Mouse (Mus musculus) intestine, postnatal 0 days (tissue): ENCODE measurements around the gene Slc22a20. TPM values are rescaled to one million over a fixed set of nuclear protein-coding genes. Genes with fewer than 3 reads are reported as not detected.
A peak's percentile ranks its signal among the peaks of the same experiment; 100 is the strongest.

Experiments
- ATAC-seq: fragments of 200-750 bp; cut with Nextera tagmentation; 2 replicates; pipeline ENCODE4 v1.8.0; 2017; ENCODE audit warnings: mild to moderate bottlenecking, moderate TSS enrichment, moderate library complexity
- H3K27ac ChIP-seq: fragments of 300-500 bp; sonication (generic); 2 replicates; pipeline ENCODE4 v1.5.1; 2014; ENCODE audit warnings: mild to moderate bottlenecking, low read depth, low read length, moderate library complexity
- H3K27me3 ChIP-seq: fragments of 300-500 bp; sonication (generic); replicated peaks from 2 replicates; pipeline ENCODE4 v1.6.1; 2014; ENCODE audit warnings: low read length, mixed read lengths; ENCODE audit not compliant: control insufficient read depth, insufficient read depth
- H3K36me3 ChIP-seq: fragments of 300-500 bp; sonication (generic); 2 replicates; pipeline ENCODE4 v1.6.1; 2014; ENCODE audit warnings: mild to moderate bottlenecking, moderate library complexity; ENCODE audit not compliant: control insufficient read depth, insufficient read depth
- H3K4me1 ChIP-seq: fragments of 300-500 bp; sonication (generic); replicated peaks from 2 replicates; pipeline ENCODE4 v1.6.1; 2014; ENCODE audit warnings: antibody characterized with exemption, low read length, mixed read lengths; ENCODE audit not compliant: control insufficient read depth, insufficient read depth
- H3K4me2 ChIP-seq: fragments of 300-500 bp; sonication (generic); replicated peaks from 2 replicates; pipeline ENCODE4 v1.6.1; 2014; ENCODE audit warnings: low read depth, mild to moderate bottlenecking, moderate library complexity
- H3K4me3 ChIP-seq: fragments of 300-500 bp; sonication (generic); 2 replicates; pipeline ENCODE4 v1.5.1; 2014; ENCODE audit warnings: low read depth, low read length
- H3K9ac ChIP-seq: fragments of 300-500 bp; sonication (generic); 2 replicates; pipeline ENCODE4 v1.6.1; 2014; ENCODE audit warnings: mild to moderate bottlenecking, low read depth, low read length
- H3K9me3 ChIP-seq: fragments of 300-500 bp; sonication (generic); 2 replicates; pipeline ENCODE4 v1.6.1; 2016; ENCODE audit warnings: mixed run types; ENCODE audit not compliant: control insufficient read depth
- CTCF ChIP-seq: sonication (generic); IDR thresholded peaks from 2 replicates; pipeline ENCODE4 v1.5.1; 2016; ENCODE audit warnings: low read depth, mild to moderate bottlenecking, control low read depth, antibody characterized with exemption, moderate library complexity
- WGBS: fragments of 180-500 bp; shearing (Covaris S2); extraction: QIAGEN DNeasy Blood & Tissue Kit; methylation state at CpG from one replicate; pipeline ENCODE4 v1.1.7; 2014; 5-methylcytosine and 5-hydroxymethylcytosine counted together
- polyA plus RNA-seq: library from polyadenylated mRNA; unstranded; fragments of >200 nt; fragmentation: Nextera tagmentation; extraction: Ambion mirVana; gene quantifications from 2 replicates; pipeline ENCODE4 v1.2.1, GENCODE M21; 2015

Gene Slc22a20
- polyA plus RNA-seq, 1 experiment from 2014 or later = not detected

DNA sequence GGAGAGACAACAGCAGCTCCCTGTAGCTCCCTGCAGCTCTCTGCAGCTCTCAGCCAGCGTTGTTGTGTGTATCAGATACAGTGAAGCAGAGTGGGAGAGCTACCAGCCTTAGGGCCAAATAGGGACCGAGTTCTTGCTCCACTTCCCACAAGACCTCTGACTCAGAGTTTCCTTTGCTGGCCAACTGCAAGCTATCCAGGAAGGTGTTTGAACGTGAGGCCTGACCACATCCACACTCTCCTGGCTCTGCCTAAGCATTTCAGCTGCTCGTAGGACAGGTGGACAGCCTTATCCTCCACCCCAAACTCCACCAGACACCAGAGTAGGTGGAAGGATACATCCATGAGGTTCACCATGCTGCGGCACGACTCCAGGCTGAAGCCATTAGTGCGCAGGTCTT is 6.1 kb upstream of the Slc22a20 start:
- ATAC-seq = no peak

DNA sequence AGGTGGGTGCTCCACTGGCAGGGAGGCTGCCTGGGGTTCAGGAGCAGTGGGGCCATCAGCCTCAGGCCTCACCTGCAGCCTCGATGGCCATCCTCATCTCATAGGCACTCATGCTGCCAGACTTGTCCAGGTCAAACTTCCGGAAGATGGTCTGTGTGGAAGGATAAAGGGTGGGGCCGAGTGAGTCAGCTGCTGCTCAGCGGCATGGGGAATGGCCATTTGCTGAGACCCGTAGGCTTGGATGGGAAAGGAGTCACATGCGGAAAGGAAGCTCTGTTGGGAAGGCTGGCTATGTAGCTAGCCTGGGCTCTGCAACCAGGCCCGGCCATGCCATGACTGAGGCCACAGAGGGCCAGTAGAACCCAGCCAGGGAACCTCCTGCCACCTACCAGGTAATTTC is 5.5 kb upstream of the Slc22a20 start:
- Histone ChIP-seq H3K36me3 (peaks cover 43% of the 10 kb centered on the region; the same call in 1 of the 2 replicates), H3K9ac (no peak overlapping the region), H3K9me3 (no peaks in the 10 kb centered on the region), H3K4me1 (no peaks in the 10 kb centered on the region), H3K4me3 (no peak overlapping the region), H3K4me2 (no peak overlapping the region), H3K27me3 (no peaks in the 10 kb centered on the region), H3K27ac (no peak overlapping the region)
- ATAC-seq = no peak
- 71% methylated on average over 7 of the region's 7 CpGs for WGBS
- TF ChIP-seq CTCF = no peak

More for the DNA sequence above, 6.1 kb upstream of the Slc22a20 start:
- no peak for TF ChIP-seq CTCF
- no peak overlapping the region for H3K4me3 ChIP-seq
- no peaks in the 10 kb centered on the region for H3K27me3 ChIP-seq
- H3K9ac ChIP-seq = no peak overlapping the region
- H3K4me1 ChIP-seq = no peaks in the 10 kb centered on the region
- no peak overlapping the region for H3K4me2 ChIP-seq
- H3K9me3 ChIP-seq = no peaks in the 10 kb centered on the region
- 79% methylated on average over 7 of the region's 7 CpGs for WGBS
- peaks cover 48% of the 10 kb centered on the region for H3K36me3 ChIP-seq
- H3K27ac ChIP-seq = no peak overlapping the region

DNA sequence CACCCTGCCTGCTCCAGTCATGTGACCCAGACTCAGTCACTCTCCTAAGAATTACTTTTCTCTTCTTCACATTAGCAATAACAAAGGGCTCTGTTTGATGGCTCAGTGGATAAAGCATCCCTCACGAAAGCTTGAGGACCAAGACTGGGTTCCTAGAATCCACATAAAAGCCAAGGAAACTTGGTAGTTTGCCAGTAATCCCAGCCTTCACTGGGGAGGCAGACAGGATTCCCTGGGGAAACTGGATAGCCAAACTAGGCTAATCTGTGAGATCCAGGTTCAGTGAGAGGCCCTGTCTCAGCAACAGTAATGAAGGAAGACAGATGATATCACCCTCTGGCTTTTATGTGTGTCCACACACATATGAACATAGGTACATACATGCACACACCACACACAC is 5.0 kb upstream of the Slc22a20 start:
- Histone ChIP-seq H3K27ac (no peak overlapping the region), H3K36me3 (peaks cover 40% of the 10 kb centered on the region; the same call in 1 of the 2 replicates), H3K9ac (no peak overlapping the region), H3K9me3 (no peaks in the 10 kb centered on the region), H3K4me3 (no peak overlapping the region), H3K4me1 (no peaks in the 10 kb centered on the region), H3K27me3 (no peaks in the 10 kb centered on the region), H3K4me2 (no peak overlapping the region)
- 59% methylated on average over 1 of the region's 1 CpGs for WGBS
- no peak for ATAC-seq
- no peak for TF ChIP-seq CTCF

DNA sequence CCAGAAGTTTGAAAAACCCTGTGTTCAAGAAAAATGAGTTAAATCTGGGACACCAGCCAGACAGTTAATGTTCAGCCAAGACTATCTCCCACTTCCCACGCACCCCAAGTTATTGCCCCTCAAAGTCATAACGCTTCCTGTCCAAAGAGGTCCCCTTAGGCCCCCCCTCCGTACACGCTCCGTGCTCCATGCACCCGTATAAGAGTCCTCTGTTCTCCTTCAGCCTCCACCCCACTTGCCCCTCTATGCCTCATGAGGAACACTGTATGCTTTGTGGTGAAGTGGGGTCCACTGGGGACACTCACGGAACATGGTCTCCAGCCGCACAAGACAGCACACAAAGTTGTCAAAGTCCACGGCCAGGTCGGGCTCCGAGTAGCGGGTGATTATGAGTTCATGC is 4.1 kb upstream of the Slc22a20 start:
- H3K4me2 ChIP-seq = 0 out of 2 replicates have a peak overlapping the region, but pooled peaks have one; percentile 4
- no peaks in the 10 kb centered on the region for H3K9me3 ChIP-seq
- no peaks in the 10 kb centered on the region for H3K27me3 ChIP-seq
- WGBS = 46% methylated on average over 12 of the region's 12 CpGs
- no peak overlapping the region for H3K9ac ChIP-seq
- H3K4me1 ChIP-seq = no peaks in the 10 kb centered on the region
- no peak for TF ChIP-seq CTCF
- peak; percentile 63 for ATAC-seq
- peaks cover 34% of the 10 kb centered on the region; the same call in 1 of the 2 replicates for H3K36me3 ChIP-seq
- H3K4me3 ChIP-seq = no peak overlapping the region
- H3K27ac ChIP-seq = no peak overlapping the region

DNA sequence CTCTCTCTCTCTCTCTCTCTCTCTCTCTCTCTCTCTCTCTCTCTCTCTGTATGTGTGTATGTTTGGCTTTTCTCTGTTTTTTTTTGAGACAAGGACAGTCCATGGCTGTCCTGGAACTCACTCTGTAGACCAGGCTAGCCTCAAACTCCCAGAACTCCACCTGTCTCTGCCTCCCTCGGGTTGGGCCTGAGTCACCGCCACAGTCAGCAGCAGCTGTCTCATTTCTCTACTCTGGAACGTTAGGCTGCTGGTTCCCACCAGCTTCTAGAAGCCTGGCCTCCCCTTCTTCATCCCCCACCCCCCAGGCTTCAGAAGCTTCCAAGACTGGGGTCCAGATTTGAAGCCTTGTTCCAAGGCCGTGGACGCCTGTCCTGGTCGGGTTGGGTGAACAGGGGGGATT is 3.6 kb upstream of the Slc22a20 start:
- peaks cover 30% of the 10 kb centered on the region; the same call in 1 of the 2 replicates for H3K36me3 ChIP-seq
- no peak overlapping the region for H3K4me2 ChIP-seq
- no peak overlapping the region for H3K9ac ChIP-seq
- H3K4me1 ChIP-seq = no peaks in the 10 kb centered on the region
- no peaks in the 10 kb centered on the region for H3K27me3 ChIP-seq
- H3K4me3 ChIP-seq = no peak overlapping the region
- no peaks in the 10 kb centered on the region for H3K9me3 ChIP-seq
- 29% methylated on average over 6 of the region's 6 CpGs for WGBS
- no peak for TF ChIP-seq CTCF
- ATAC-seq = peak; percentile 3; the same call in 1 of the 2 replicates
- H3K27ac ChIP-seq = no peak overlapping the region

DNA sequence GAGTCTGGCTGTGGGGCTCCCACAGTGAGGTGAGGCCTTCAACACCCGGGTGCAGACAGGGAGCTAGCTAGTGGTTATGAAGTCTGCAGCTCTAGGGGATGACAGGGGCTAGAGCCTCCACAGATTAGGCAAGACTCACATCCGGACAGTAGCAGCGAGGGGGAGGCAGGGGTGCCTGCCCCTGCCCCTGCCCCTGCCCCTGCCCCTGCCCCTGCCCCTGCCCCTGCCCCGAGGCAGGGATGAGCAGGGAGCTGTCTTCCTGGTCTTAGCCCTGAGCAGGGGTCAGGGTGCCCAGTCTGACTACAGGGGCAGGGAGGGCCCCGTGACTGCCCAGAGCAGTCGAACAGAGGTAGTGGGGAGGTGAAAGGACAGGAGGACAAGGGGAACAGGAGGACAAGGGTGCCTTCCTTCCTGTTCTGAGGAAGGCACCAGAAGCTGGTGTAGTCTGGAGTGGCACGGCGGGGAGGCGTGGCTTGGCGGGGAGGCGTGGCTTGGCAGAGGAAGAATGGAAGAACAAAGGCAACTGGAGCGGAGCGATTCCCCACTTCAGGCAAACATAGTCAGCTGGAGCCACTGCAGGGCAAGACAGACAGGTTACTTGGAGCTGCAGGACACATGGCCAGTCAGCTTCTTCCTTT is 3.0 kb upstream of the Slc22a20 start:
- no peak for TF ChIP-seq CTCF
- Histone ChIP-seq H3K4me2 (peak overlapping the region; percentile 27), H3K27me3 (no peaks in the 10 kb centered on the region), H3K9ac (no peak overlapping the region), H3K4me1 (no peaks in the 10 kb centered on the region), H3K27ac (0 out of 2 replicates have a peak overlapping the region, but pooled peaks have one; percentile 46), H3K4me3 (no peak overlapping the region), H3K9me3 (no peaks in the 10 kb centered on the region), H3K36me3 (peaks cover 23% of the 10 kb centered on the region; the same call in 1 of the 2 replicates)
- ATAC-seq = peak; percentile 64
- WGBS = 9% methylated on average over 13 of the region's 13 CpGs
